Mouse (Mus musculus) left cerebral cortex, postnatal 10 days (tissue): ENCODE data around the gene Zfp385b. TPM values are rescaled to one million over a fixed set of nuclear protein-coding genes. Genes with fewer than 3 reads are reported as not detected.

Source experiments
- DNase-seq, 2 experiments: peaks; one replicate each; pipeline ENCODE4 v3.0.0; 2021 to 2022; ENCODE audit warnings: low spot score in 2 of 2, mixed read lengths in 1 of 2; ENCODE audit errors: extremely low spot score in 1 of 2
- intact Hi-C: fragments of 180-260 bp; cut with DNase I; formaldehyde crosslinking; loops from one replicate; pipeline ENCODE4 v1.15.1; 2025
- total RNA-seq, 2 experiments: library from RNA; stranded (reverse); gene quantifications; 2 replicates each; pipeline ENCODE4 v1.2.3; 2021

Gene Zfp385b
- total RNA-seq, 2 experiments from 2014 or later: 41.6 to 42.4 TPM

DNA sequence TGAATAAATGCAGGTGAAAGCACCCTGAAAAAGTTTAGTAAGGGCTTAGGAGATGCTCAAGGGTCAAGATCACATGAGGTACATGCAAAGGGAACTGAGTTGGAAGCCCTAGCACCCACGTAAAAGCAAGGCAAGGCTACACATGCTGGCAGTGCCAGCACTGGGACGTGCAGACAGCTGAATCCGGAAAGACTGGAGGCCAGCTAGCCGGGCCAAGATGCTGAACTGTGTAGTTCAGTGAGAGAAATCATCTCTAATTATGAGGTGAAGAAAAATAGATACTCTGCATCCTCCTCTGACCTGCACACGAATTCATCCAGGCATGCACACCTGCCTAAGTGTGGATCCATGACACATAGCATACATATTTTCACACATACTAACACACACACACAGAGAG, 18.4 kb downstream of the Zfp385b start:
- DNase-seq: no peak
- intact Hi-C loops: no loop called here

DNA sequence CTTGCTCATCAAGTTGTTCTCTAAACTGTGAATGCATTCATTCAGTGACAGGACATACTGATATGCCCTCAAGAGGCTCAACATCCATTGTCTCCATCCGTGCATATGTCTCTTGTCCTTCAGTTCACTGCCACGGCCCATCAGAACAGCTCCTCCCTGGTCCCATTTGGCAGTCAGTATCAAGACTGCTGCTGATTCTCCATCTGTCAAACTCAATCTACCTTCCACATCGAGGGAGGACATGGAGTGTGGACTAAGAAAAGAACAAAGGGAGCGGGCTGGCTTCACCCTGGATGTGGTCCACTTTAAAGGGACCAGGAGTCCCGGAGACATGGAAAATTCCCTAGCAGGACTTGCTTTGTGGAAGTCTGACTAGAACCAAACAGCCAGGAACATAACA, 22.2 kb downstream of the Zfp385b start:
- intact Hi-C loops: loop anchor here (10.0 kb wide), 1 partner anchor 228 kb away; no protein-coding TSS in a partner anchor

DNA sequence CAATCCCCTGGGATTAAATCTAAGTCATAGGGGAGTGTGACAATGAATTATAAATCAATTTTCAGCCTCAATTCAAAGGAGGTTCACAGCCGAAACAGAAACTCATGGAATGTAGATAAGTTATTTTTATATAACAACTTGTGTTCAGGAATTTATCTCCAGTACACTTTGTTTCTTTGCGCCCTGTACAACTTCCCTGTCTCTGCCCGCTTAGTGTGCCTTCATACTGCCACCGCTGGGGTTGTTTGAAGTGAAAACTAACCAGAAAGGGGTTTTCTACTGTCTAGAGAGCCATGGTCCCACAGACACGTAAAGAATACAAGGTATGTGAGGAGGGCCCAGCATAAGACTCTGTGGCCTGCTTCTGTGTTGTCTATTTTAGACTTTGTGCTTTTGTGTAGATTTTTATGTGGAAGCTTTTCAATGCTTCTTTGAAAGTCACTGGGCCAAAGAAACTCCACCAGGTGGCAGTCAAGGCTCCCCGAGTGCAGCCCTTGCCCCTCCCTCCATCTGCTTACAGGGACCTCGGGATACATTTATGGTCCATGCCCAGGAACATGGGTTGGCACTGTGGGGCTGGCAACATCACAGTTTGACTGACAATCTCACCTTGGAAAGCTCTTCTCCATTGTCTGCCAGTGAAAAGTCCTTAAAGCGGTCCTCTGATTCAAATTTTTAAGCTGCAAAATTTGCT, 23.4 kb downstream of the Zfp385b start:
- intact Hi-C loops: loop anchor here (10.0 kb wide), 1 partner anchor 229 kb away; no protein-coding TSS in a partner anchor
- peak in 1 of 2 experiments; percentile 48 for DNase-seq

More for the DNA sequence above, 22.2 kb downstream of the Zfp385b start:
- DNase-seq: no peak

DNA sequence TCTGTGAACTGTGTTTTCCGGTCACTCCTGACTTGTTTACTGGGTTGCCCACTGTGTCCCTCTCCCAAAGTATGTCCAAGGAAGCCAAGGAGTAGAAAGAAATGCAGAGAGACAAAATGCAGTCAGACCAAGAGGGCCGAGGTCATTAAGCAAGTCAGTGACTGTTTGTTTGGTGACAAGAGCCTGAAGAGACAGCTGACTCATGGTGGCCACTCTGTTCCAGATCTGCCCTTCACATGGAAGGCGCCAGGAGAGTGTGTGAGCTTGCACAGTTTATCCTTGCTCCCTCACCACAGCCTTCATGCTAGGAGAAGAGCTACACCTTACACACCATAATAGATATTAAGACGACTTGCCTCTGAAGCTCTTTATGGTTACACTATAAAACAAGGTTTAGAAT, 28.6 kb downstream of the Zfp385b start:
- intact Hi-C loops: loop anchor here (10.0 kb wide), 1 partner anchor 234 kb away; no protein-coding TSS in a partner anchor
- no peak for DNase-seq

DNA sequence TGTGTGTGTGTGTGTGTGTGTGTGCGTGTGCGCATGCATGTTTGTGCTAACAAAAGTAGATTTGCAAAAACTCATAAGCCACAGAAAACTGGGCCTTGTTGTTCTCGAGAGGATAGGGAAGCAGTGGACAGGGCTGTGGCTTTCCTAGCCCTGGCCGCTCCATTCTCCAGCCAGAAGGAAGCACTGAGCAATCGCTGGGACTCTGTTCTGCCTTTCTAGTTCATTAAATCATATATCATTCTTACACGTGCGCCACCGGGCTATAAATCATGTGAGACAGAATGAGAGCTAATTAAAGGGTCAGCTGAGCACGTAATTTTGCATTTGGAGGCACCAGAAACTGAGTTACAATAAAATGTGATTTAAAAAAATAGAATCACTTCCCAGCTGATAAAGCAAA, 29.1 kb downstream of the Zfp385b start:
- intact Hi-C loops: loop anchor here (10.0 kb wide), 1 partner anchor 235 kb away; no protein-coding TSS in a partner anchor
- no peak for DNase-seq

DNA sequence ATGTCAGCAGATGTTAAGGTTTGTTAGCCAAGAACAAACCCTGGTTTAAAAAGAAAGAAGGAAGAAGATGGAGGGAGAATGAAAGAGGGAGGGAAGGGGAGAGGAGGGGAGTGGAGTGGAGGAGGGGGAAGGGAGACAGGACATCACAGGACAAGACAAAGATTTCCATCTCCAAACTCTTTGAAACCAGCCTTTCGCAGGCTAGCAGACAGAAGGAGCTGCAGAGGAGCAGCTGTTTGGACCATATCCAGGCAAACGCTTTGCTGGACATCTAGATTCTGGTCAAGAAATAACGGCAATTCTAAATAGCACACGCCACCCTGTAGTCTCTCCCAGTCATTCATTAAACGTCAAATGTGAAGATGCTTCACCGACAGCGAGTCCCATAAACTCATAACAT, 38.0 kb downstream of the Zfp385b start:
- DNase-seq: no peak
- intact Hi-C loops: no loop called here

DNA sequence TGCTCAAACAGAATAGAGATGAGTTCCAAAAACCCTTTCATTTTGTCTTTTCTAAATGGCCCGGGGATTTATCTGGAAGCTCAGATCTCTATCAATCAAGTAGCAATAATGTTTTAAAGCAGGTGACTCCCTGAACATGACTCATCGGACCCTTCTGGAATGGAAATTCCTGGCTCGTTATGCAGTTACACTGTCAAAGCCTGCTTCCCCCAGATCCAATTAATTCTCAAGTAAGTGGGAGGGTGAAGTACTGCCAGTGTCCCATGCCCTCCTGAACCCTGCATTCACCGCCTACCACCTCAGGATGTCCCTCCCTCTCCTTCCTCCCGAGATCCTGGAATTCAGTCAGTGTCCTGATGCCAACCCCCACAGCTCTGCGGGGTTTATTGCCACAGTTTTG, 41.7 kb downstream of the Zfp385b start:
- no peak for DNase-seq
- intact Hi-C loops: no loop called here

DNA sequence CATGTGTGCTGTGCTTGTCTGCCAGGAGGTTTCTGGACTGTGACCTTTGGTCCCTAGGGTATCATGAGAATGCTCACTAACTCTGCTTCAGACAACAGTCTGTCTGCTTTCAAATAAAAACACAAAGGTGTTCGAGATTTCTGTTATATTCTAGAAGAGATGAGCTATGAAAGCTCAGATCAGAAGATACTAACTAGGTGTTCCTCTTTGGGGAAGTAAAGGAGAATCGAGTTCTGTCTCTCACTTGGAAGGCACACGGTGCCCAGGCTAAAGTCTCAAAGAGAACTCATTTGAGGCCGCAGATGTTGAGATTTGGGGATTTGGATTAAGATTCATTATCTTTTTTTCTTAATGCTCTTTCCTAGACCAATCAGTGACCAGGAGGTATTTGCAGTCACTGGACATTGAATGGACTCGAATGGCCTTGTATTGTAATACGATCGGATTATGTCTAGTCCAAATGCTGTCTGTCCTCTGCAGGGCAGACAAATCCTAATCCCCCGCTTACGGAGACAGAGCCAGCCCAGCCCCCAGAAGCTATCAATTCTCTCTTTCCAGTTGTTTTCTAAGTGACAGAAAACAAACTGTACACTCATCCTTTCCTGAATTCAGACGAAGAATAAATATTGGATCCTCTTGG, 42.3 kb downstream of the Zfp385b start:
- no peak for DNase-seq
- intact Hi-C loops: no loop called here

DNA sequence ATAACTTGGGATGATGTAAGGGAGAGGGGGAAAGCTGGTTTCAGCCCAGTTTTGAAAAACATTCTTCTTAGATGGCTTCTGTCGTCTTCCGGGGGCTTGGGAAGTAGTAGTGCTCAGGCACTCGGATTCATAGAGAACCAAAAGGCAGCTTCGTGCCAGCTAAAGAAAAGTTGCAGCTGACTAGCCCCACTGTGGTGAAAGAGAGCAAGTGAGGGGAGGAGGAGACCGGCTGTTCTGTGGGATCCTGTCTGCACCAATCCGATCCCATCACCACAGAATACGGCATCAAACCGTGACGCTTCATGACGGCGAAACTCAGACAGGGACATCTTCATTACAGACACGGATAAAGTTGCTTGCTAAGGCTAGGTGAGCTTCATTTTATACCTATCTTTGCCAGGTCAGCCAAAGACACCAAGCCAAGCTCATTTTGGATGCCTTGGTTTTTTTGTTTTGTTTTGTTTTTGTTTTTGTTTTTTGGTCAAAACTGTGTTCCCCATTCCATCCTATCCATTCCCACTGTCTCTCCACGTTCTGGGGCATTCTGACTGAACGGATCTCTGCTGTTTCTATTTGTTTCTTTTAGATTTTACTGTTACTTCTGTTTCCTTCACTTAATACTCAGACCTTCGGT, 44.1 kb downstream of the Zfp385b start:
- DNase-seq: no peak
- intact Hi-C loops: no loop called here

DNA sequence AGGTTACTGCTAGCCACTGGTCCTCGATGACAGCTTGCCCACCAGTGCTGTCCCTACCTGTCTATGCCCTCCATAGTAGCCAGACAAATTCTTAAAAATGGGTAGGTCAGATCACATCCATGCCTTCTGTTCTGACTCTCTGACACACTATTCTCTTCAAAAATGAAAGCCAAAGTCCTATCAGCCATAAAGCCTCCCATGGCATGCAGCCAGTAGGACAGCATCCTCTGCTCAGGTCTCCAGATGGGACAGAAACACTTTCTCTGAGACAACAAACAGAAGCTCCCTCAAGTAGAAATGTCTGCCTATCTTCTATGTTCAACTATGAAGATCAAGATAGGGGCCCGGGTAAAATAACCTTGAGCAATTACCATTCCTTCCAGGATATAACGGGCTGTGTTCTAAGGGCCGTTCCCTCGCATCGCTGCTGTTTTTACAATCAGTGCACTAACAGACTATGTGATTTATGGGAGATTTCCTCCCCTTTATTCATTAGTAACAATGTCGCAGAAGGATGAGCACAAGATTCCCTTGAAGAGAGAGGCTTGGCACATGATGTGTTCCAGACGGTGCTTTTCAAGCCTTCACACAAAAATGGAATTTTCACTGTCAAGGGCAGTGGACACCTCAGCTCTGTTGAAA, 49.3 kb downstream of the Zfp385b start:
- intact Hi-C loops: no loop called here
- no peak for DNase-seq

DNA sequence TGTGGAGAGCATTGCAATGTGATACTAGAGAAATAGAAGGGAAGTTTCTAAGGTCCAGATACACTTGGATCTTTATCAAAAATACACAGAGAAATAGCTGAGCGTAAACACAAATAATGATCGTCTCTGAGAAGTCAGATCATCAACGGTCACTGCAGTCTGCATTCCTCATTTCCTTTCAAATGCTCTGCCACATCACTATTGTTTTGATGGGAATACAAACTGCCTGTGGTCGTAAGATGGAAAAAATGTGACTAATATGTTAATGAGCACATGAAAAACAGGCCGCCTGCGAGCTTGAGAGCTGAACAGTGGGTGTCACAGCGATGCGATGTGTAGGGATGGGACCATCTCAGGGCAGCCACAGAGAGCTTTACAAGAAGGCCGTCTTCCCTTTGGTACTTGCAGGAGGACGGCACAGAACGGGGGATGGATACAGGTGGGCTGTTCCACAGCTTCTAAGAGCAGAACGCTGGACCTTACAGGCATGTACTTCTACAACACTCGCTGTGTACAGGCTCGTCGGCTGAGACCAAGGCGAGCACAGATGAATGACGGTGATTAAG, 51.0 kb downstream of the Zfp385b start:
- intact Hi-C loops: loop anchor here (5.0 kb wide), 1 partner anchor 49 kb away; the partner anchor contains the start of gene Zfp385b
- DNase-seq: no peak

DNA sequence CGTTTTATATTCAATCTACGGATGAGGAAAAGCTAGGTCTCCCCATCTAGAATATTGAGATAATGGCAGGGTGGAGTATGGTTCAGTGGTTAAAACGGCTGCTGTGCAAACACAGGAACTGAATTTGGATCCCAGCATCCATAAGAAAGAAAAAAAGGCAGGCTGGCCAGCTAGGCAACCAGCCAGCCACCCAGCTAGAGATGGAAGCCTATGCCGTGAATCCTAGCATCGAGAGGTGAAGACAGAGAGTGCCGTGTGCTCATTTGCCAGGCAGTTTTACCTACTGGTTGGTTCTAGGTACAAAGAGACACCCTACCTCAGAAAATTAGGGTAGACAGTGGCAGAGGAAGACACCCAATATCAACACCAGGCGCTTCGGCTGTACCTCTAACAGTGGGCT, 57.5 kb downstream of the Zfp385b start:
- DNase-seq: no peak
- intact Hi-C loops: no loop called here

DNA sequence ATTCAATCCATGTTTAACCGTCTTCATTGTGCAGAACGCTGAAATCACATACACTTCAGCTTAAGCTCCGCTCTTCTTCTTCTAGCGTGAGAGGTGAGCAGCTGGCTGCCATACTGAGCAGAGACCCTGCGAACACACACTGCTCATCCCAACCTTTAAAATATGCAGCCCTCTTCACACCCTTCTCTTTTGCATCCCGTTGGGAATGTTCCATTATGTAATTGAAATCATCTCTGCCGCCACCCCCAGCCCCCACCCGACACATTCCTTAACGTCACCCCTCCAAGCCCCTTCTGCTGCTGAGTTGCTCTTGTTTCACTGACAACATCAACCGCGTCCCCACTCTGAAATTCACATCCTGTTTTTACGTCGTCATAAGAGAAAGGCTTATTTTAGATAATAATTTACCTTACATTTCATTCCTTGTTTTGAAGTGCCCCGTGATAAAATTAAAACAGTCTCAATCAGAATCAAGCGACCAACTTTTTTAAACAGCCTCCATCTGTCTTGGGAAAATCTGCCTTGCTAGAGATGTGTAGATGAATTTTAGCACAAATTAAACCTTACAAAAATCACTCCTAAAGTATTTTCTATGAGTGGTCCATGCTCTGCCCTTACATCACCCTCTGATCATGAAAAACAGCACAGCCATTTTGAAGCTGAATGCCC, 60.9 kb downstream of the Zfp385b start:
- peak; percentile 38 to 40 for DNase-seq
- intact Hi-C loops: no loop called here

DNA sequence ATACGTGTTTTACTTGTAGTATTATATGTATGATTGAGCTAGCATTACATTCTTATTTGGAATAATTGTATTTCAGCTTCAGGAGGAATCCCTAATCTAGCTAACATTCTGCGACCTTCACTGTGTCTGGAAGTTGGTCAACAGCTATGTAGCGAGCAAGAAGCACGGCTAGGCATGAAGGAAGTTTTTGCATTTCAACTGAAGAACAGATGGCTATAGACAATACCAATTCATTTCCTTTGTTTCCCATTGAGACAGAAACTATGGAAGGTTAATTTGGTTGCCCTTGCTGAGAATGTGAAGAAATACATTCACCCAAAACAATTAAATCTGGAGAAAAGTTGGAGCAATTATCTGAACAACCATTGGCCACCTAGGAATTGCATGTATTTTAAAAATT, 66.9 kb downstream of the Zfp385b start:
- intact Hi-C loops: no loop called here
- DNase-seq: no peak

DNA sequence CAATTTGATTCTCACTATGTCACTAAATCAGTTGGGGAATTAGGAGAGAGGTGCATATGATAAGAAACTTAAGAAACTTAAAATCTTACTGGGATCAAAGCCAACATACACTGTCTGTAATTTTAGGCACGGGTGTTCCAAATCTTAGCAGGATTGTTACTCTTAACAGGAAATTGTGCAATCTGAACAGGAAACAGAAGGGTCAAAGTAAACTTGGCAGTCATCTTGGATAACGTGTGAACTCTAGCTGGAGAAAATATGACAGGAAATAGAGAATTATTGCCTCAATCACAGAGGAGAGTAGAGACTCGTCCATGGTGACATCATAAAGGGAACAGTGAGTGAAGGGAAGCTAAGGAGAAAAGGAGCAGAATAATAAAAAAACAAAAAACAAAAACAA, 69.8 kb downstream of the Zfp385b start:
- intact Hi-C loops: no loop called here
- DNase-seq: no peak

DNA sequence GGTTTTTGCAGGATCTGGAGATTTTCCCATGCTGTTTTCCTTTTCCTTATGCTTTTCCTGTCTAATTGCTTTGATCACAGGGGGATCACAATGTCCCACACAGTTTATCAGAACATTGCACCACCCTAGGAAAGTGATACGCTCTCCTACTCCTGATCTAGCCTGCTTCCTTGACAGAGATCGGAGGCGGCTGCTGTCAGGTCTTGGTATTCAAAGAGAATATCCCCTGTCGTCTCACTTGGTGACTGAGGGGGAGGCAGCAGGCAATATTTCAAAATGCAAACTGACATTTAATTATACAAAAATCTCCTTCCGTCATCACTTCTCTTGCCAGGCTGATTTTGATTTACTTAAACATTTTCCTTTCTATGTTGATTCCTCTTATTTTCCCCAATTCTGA, 73.0 kb downstream of the Zfp385b start:
- intact Hi-C loops: no loop called here
- DNase-seq: no peak

DNA sequence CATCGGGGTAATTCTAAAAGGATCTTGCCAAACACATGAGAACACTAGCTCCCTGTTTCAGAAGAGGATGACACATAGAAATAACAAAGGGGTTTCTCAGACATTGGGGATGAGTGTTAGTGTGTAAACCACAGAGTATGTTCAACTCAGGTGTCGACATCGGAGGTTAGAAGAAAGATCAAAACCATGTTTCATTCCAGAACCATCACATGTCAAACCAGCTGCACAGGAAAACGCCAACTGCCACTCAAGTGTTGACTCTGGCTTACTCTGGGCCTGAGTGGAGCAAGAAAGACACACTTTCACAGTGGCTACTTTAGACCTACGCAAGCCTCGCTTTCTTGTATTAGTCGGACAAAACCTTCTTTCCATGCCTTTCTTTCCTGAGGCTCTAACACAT, 74.2 kb downstream of the Zfp385b start:
- intact Hi-C loops: no loop called here
- no peak for DNase-seq

DNA sequence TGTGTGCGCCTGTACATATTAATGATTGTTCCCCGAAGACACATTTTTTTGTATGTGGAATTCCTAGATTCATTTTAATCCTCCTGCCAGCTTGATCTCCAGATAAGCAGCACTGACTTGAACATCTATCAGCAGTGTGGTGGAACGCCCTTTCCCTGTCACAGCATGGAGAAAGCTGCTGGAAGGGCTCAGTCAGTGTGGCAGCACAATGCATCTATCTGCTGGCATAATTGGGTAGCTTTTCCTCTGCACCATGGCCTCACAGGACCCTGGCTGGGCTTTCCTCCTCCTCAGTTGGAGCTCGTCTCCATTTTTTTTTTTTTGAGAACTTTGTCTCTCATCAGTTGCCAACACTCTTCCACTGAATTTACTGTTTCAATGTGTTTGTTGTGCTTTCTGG, 77.1 kb downstream of the Zfp385b start:
- intact Hi-C loops: no loop called here
- no peak for DNase-seq

DNA sequence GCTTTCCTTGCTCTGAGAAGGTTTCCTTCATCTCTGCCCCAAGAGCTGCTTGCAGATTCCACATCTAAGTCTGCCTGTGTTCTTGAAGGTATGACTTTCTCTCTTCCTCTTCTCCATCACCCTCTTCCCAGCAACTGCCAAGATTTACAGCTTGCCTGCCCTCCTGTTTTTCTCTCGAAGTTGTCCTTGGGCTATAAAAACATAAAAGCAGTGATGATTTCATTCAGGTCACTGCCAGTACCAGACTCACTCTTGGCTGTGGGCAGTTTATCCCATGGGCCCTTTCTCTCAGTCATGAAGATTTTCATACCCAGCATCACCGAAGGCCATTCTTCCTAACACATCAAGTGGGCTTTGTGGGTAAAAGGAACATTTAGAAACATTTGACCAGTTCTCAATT, 89.2 kb downstream of the Zfp385b start:
- no peak for DNase-seq
- intact Hi-C loops: no loop called here
